Mouse (Mus musculus) stomach, postnatal 0 days (tissue): ENCODE results near the gene Tmem273. TPM values are rescaled to one million over a fixed set of nuclear protein-coding genes. Genes with fewer than 3 reads are reported as not detected.

ENCODE experiments used
- ATAC-seq: fragments of 200-750 bp; cut with Nextera tagmentation; 2 replicates; pipeline ENCODE4 v1.8.0; 2017; ENCODE audit not compliant: low FRiP score, low TSS enrichment
- DNase-seq: peaks from one replicate; pipeline ENCODE4 v3.0.0-alpha.2; 2016; ENCODE audit warnings: low spot score
- H3K27ac ChIP-seq: fragments of 300-500 bp; sonication (generic); replicated peaks from 2 replicates; pipeline ENCODE4 v1.5.1; 2014; ENCODE audit warnings: mild to moderate bottlenecking, control low read depth
- H3K27me3 ChIP-seq: fragments of 300-500 bp; sonication (generic); 2 replicates; pipeline ENCODE4 v1.6.1; 2014; ENCODE audit warnings: low read length; ENCODE audit not compliant: control insufficient read depth, insufficient read depth
- H3K36me3 ChIP-seq: fragments of 300-500 bp; sonication (generic); 2 replicates; pipeline ENCODE4 v1.6.1; 2014; ENCODE audit warnings: low read length, mixed read lengths; ENCODE audit not compliant: control insufficient read depth, insufficient read depth
- H3K4me1 ChIP-seq: fragments of 300-500 bp; sonication (generic); replicated peaks from 2 replicates; pipeline ENCODE4 v1.6.1; 2014; ENCODE audit warnings: antibody characterized with exemption; ENCODE audit not compliant: control insufficient read depth, insufficient read depth
- H3K4me2 ChIP-seq: fragments of 300-500 bp; sonication (generic); replicated peaks from 2 replicates; pipeline ENCODE4 v1.6.1; 2014; ENCODE audit warnings: low read depth, mild to moderate bottlenecking, control low read depth, moderate library complexity
- H3K4me3 ChIP-seq: fragments of 300-500 bp; sonication (generic); 2 replicates; pipeline ENCODE4 v1.5.1; 2014; ENCODE audit warnings: low read depth, low read length, control low read depth
- H3K9ac ChIP-seq: fragments of 300-500 bp; sonication (generic); 2 replicates; pipeline ENCODE4 v1.6.1; 2014; ENCODE audit warnings: mild to moderate bottlenecking, low read length, control low read depth, mixed read lengths
- H3K9me3 ChIP-seq: fragments of 300-500 bp; sonication (generic); 2 replicates; pipeline ENCODE4 v1.6.1; 2016; ENCODE audit warnings: low read length; ENCODE audit not compliant: control insufficient read depth
- CTCF ChIP-seq: IDR thresholded peaks from 2 replicates; pipeline ENCODE4 v1.5.1; 2016; ENCODE audit warnings: antibody characterized with exemption, low read depth, mild to moderate bottlenecking, moderate library complexity
- EP300 ChIP-seq: optimal IDR thresholded peaks from 2 replicates; pipeline ENCODE3; 2016; ENCODE audit warnings: antibody characterized with exemption
- WGBS: fragments of 180-500 bp; shearing (Covaris S2); extraction: QIAGEN DNeasy Blood & Tissue Kit; methylation state at CpG from one replicate; pipeline ENCODE4 v1.1.7; 2014; 5-methylcytosine and 5-hydroxymethylcytosine counted together
- polyA plus RNA-seq: library from polyadenylated mRNA; unstranded; fragments of >200 nt; fragmentation: Nextera tagmentation; extraction: Ambion mirVana; gene quantifications from 2 replicates; pipeline ENCODE4 v1.2.1, GENCODE M21; 2015

Gene Tmem273
- polyA plus RNA-seq, 1 experiment from 2014 or later = 0.55 TPM

- H3K27me3 ChIP-seq = no peaks in the 10 kb centered on the region
- ATAC-seq = no peak
- no peaks in the 10 kb centered on the region for H3K9me3 ChIP-seq
- H3K27ac ChIP-seq = no peak overlapping the region
- DNase-seq = no peak
- WGBS = 77% methylated on average over 4 of the region's 4 CpGs
- TF ChIP-seq EP300 (no peak), CTCF (no peak)
- no peaks in the 10 kb centered on the region for H3K4me1 ChIP-seq
- H3K9ac ChIP-seq = no peak overlapping the region
- no peak overlapping the region for H3K4me2 ChIP-seq
- no peaks in the 10 kb centered on the region for H3K36me3 ChIP-seq
- no peak overlapping the region for H3K4me3 ChIP-seq
Observed at GRCm38 (mm10) chr14:32798355-32798754, 12.6 kb downstream of the Tmem273 start.

- TF ChIP-seq CTCF = no peak
- no peak for TF ChIP-seq EP300
Observed at GRCm38 (mm10) chr14:32800048-32800447, 14.3 kb downstream of the Tmem273 start.

DNA sequence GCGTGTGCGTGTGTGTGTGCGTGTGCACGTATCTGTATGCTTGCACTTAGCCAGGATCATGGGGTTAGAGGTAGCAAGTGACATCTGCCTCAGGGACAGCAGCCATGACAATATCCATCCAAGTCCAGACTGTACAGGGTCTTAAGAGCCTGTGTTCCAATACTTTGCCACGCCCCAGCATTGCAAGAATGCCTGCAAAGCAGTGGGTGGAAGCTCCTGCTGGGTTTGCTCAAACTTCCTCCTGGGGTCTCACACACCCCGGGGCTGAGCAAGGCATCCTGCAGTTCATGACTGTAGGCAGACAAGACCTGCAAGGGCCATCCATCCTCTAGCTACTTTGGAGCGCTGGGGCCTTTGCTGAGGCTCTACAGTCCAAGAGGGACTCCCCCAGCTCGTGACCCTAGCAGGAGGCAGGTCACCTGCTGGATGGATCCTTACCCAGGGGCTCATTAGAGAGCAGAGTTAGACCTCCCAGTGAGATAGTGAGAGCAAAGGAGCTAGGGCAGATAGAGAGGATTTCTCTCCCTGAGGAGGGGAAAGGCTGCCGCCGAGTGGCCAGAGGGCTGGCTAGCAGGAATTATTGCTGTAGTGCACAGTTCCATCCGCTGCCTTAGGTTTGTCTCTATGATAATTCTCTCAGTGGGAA is 15.4 kb downstream of the Tmem273 start:
- H3K27ac ChIP-seq = no peak overlapping the region
- no peaks in the 10 kb centered on the region for H3K36me3 ChIP-seq
- TF ChIP-seq EP300 (no peak), CTCF (peak; percentile 69)
- WGBS = 59% methylated on average over 11 of the region's 11 CpGs
- H3K4me1 ChIP-seq = no peaks in the 10 kb centered on the region
- ATAC-seq (no peak), DNase-seq (no peak)
- no peaks in the 10 kb centered on the region for H3K27me3 ChIP-seq
- H3K4me3 ChIP-seq = no peak overlapping the region
- no peak overlapping the region for H3K9ac ChIP-seq
- H3K4me2 ChIP-seq = no peak overlapping the region
- no peaks in the 10 kb centered on the region for H3K9me3 ChIP-seq

More at GRCm38 (mm10) chr14:32800048-32800447, 14.3 kb downstream of the Tmem273 start:
- H3K4me2 ChIP-seq = no peak overlapping the region
- no peaks in the 10 kb centered on the region for H3K9me3 ChIP-seq
- no peak overlapping the region for H3K4me3 ChIP-seq
- ATAC-seq (no peak), DNase-seq (no peak)
- H3K9ac ChIP-seq = no peak overlapping the region
- no peak overlapping the region for H3K27ac ChIP-seq
- no peaks in the 10 kb centered on the region for H3K27me3 ChIP-seq
- H3K4me1 ChIP-seq = no peaks in the 10 kb centered on the region
- WGBS = 94% methylated on average over 7 of the region's 7 CpGs
- no peaks in the 10 kb centered on the region for H3K36me3 ChIP-seq

DNA sequence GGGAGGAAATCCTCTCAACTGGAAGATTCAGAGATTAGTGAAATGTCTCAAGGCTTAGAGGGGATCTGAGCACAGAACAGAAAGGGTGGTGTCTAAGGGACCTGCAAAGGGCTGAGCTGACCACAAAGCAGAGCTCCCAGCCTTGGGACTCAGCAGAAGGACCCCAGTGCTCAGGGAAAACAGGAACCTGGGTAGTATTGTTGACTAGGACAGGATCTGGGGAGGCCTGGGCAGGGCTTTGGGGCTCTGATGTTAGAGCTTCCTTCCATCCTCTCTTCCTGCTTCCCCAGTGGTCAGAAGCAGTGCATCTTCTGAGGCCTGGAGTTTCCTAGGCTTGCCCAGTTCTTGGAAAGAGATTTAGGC is 15.9 kb downstream of the Tmem273 start:
- Histone ChIP-seq H3K27ac (no peak overlapping the region), H3K4me2 (no peak overlapping the region), H3K4me1 (no peaks in the 10 kb centered on the region), H3K27me3 (no peaks in the 10 kb centered on the region), H3K4me3 (no peak overlapping the region), H3K9me3 (no peaks in the 10 kb centered on the region), H3K9ac (no peak overlapping the region), H3K36me3 (no peaks in the 10 kb centered on the region)
- ATAC-seq = no peak
- TF ChIP-seq EP300 = no peak
- no peak for TF ChIP-seq CTCF
- no peak for DNase-seq

DNA sequence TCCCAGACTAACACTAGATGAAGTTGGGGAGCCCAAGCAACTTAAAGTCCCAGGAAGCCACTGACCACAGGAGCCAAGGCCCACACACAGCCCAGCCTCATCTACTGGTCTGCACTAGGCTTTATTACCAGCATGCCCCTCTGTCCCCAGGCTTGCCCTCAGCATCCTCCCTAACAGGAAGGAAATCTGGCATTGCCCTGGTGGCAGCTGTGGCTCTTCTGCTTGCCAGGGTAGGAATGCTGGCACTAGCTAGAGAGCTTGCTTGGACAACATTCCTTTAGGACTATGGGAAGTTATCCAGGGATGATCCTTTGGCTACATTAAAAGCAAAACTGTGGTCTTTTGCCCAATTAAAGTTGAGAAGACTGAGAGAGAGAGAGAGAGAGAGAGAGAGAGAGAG is 24.3 kb downstream of the Tmem273 start:
- TF ChIP-seq CTCF = no peak
- TF ChIP-seq EP300 = no peak
- DNase-seq (no peak), ATAC-seq (no peak)
- H3K4me3 ChIP-seq = no peak overlapping the region
- no peak overlapping the region for H3K9ac ChIP-seq
- H3K4me1 ChIP-seq = no peaks in the 10 kb centered on the region
- no peaks in the 10 kb centered on the region for H3K9me3 ChIP-seq
- H3K36me3 ChIP-seq = no peaks in the 10 kb centered on the region
- no peaks in the 10 kb centered on the region for H3K27me3 ChIP-seq
- no peak overlapping the region for H3K4me2 ChIP-seq
- H3K27ac ChIP-seq = no peak overlapping the region

DNA sequence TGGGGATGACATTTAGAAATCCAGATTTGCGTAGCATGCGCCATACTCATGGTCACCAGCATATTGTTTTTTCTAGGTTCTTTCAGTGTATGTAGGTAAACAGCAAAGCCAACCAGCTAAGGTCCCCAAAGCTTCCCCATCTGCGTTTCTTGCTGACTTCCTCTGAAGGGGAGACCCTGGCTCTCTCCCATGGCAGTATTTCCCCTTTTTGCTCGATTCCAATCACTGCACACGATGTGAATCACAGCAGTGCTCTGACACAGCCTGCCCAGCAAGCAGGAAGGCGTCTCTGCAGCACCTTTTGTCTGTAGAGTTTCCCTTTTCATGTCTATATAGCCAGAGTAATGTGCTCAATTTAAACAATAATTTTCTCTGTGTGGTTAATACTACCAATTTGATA is 26.7 kb downstream of the Tmem273 start:
- H3K4me1 ChIP-seq = no peaks in the 10 kb centered on the region
- no peak for DNase-seq
- H3K9ac ChIP-seq = no peak overlapping the region
- H3K4me3 ChIP-seq = no peak overlapping the region
- TF ChIP-seq EP300 (no peak), CTCF (no peak)
- no peaks in the 10 kb centered on the region for H3K9me3 ChIP-seq
- H3K4me2 ChIP-seq = no peak overlapping the region
- H3K27me3 ChIP-seq = no peaks in the 10 kb centered on the region
- H3K36me3 ChIP-seq = no peaks in the 10 kb centered on the region
- WGBS = 66% methylated on average over 6 of the region's 6 CpGs
- no peak for ATAC-seq
- H3K27ac ChIP-seq = no peak overlapping the region
